Mouse (Mus musculus) lung, postnatal 0 days (tissue): ENCODE measurements around the gene Ip6k2.

ENCODE experiments used
- CTCF ChIP-seq: IDR thresholded peaks from 2 replicates; pipeline ENCODE4 v1.5.1; 2016; ENCODE audit warnings: antibody characterized with exemption, mild to moderate bottlenecking
- EP300 ChIP-seq: IDR thresholded peaks from 2 replicates; pipeline ENCODE4 v1.6.1; 2016; ENCODE audit warnings: antibody characterized with exemption, mild to moderate bottlenecking, control low read depth

DNA sequence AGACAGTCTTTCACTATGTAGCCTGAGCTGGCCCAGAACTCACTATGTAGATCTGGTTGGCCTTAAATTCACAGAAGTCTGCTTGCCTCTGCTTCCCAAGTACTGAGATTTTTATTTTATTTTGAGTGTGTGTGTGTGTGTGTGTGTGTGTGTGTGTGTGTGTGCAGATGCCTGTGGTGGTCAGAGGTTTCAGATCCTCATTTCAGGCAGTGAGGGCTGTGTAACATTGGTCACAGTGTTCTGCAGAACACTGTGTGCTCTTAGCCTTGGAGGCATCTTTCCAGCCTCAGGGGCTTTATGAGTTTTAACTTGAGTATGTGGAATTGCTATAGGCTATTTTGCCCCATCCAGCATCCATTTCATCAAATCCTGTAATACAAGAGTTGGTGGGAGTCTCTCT, 22.0 kb upstream of the Ip6k2 start:
- TF ChIP-seq CTCF (no peak), EP300 (no peak)
